Mouse (Mus musculus): ENCODE results near the gene Ssh3.
"Not testable (repeated sequence)": the region's sequence is repeated elsewhere in the genome, so short reads cannot be mapped to it uniquely, and the experiment has no call there.

Gene Ssh3

DNA sequence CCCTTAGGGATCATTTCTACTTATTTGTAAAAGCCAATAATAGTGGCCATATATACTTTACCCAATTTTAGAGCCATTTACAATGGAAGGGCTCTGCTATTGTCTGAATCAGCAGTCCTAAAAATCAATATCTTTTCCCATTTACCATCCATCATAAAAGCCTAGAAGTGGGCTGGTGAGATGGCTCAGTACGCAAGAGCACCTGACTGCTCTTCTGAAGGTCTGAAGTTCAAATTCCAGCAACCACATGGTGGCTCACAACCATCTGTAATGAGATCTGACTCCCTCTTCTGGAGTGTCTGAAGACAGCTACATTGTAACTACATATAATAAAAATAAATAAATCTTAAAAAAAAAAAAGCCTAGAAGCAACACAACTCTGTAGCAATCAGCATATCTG is 20.3 kb downstream of the Ssh3 start:
- intact Hi-C loops (cut with DNase I): not testable (repeated sequence)

DNA sequence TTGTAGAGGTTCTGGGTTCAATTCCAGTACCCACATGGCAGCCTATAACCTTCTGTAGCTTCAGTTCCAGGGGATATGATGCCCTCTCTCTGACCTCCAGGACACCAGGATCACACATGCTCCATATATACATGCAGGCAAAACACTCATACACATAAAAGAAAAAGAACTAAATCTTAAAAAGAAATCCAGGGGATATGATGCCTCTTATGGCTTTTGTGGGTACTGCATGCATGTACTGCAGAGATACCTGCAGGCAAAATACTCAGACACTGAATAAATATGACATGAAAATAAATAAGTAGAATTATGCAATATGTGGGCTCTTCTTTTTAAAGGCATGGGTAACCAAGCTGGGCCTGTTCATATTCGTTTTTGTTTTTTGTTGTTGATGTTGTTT is 22.0 kb downstream of the Ssh3 start:
- intact Hi-C loops (cut with DNase I): no loop called here

DNA sequence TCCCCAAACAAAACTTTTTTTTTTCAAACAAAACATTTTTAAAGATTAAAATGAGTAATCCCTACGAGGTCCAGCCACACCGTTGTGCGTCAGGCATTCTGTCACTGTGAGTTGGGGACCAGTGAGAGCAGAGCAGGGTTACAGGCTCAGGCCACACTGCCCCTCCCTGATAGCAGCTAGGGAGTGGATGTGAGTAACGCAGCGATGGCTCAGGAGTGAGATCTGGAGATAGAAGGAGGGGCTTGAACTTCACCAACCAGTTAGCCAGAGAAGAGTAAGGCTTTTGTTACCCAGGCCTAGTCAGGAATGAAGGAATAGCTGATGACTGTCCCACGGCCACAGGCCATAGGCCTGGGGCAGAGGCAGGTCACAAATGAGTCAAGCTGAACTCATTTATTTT is 24.2 kb downstream of the Ssh3 start:
- intact Hi-C loops (cut with DNase I): loop anchor here (5.0 kb wide), 1 partner anchor 37 kb away; no protein-coding TSS in a partner anchor

DNA sequence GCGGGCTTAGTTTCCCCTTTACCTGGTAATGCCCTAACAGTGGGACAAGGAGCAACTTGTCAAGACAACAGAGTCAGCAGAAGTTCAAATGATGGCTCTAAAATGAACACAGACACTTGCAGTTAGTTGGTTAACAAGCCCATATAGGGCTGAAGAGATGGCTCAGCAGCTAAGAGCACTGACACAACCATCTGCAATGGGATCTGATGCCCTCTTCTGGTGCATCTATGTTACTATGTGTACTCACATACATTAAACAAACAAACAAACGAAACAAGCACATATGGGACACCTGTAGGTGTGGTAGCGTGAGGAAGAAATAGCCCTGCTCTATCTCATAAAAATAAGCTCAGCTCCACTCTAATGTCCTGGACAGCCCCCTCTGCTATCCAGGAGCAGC is 26.6 kb downstream of the Ssh3 start:
- intact Hi-C loops (cut with DNase I): loop anchor here (5.0 kb wide), 1 partner anchor 35 kb away; no protein-coding TSS in a partner anchor

DNA sequence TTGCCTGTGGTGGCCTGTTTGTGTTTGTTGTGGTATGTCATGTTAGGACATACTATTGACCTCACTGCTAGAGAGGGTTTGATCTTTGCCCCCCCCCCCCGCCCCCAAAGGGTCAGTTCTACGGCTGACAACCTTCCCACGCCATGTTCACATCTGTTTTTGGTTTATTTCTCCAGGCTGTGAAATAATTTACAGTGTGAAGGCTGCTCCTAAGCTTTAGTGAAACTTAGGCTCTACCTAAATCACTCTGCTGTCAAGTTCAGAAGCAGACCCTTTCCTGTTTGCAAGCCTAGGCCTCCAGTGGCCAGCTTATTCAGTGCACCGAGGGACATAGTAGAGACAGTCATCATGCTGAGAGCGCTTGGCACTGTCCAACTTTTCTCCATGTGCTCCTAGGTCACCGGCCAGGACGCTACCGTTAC is 28.7 kb downstream of the Ssh3 start:
- intact Hi-C loops (cut with DNase I): loop anchor here (5.0 kb wide), 1 partner anchor 33 kb away; no protein-coding TSS in a partner anchor

DNA sequence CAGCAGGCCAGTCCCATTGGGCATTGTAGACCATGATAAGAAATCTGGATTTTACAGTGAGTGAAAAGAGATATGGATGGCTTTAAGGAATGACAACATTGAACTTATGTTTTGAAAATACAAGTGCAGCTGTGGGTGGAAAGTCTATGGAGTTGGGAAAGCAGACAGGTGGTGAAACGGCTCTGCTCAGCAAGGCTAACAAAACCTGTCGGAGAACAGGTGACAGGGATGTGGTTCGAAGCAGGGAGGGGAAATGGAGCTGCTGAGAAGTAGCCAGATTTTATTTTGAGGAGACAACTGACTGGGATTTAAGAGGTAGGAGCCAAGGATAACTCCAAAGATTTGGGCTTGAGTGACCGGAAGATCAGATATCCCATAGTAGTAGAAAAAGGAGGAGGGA is 34.4 kb downstream of the Ssh3 start:
- intact Hi-C loops (cut with DNase I): no loop called here

DNA sequence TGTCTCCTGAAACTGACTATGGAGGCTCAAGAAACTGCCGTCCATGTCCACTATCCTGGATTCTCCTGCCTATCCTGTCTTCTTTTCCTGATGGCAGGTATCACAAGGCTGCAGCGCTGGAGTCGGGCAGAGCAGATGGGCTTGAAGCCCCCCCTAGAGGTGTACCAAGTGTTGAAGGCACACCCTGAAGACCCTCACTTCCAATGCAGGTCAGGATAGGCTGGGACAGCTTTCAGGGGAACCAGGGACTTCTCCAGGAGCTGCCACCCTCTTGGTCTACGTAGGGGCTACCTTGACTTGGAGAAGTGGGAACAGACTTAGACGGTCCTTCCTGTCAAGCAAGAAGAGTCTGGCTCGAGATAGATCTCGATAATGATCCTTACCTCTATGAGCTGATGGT is 36.3 kb downstream of the Ssh3 start:
- intact Hi-C loops (cut with DNase I): no loop called here

DNA sequence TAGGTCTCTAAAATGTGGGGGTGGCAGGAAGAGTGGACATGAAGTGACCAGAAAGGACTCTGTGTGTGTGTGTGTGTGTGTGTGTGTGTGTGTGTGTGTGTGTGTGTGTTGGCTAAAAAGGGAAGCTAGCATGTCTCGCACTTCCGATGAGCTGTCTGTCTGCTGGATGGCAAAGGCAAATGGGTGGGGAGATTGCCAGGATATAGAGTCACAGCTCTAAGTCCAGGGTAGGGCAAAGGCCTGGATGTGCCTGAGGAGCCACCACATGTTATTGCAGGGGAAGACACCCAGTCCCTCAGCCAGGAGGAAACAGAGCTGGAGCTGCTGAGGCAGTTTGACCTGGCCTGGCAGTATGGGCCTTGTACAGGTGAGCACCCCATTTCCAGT is 36.8 kb downstream of the Ssh3 start:
- intact Hi-C loops (cut with DNase I): no loop called here

DNA sequence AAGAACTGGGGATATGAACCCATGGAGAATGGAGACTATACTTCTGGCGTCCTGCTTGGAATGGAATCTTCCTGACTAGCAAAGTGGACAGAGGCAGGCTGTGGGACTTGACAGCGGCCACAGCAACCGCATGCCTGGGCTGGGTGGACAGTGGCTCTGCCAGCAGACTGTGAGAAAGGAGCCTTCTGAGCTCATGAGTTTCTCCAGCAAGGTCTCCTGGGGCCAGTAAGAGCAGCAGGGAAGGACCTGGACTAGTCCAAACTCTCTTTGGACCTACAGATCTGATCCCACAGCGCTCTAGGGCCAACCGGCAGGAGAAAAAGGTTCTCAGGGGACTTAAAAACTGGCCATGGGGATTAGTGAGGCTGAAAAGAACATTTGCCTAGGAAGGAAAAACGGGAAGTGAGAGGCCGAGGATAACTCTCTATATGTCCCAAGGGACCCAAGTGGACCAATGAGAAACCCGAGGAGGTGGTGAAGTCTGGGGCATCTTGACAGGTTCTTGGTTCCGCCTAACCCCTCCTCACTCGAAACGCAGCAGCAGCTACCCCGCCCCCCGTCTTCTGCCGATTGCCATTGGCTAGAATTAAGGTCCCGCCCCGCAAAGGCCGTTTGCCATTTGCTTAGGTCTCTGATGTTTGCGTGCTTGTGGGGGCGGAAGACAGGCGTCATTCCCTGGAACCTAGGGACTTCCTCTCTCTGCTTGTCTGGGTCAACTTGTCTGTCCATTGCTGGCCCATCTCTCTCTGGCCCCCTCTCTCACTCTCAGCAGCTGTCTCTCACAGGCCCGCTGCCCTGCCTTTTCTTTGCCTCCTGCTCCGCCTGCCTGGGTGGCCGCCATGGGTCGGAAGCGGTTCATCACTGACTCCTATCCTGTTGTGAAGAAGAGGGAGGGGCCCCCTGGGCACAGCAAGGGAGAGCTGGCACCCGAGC is 37.5 kb downstream of the Ssh3 start, which contains the start of gene Pold4:
Pold4 (plus strand) TSS at position 647 of the 933 bp plus-strand sequence.
- intact Hi-C loops (cut with DNase I): no loop called here

DNA sequence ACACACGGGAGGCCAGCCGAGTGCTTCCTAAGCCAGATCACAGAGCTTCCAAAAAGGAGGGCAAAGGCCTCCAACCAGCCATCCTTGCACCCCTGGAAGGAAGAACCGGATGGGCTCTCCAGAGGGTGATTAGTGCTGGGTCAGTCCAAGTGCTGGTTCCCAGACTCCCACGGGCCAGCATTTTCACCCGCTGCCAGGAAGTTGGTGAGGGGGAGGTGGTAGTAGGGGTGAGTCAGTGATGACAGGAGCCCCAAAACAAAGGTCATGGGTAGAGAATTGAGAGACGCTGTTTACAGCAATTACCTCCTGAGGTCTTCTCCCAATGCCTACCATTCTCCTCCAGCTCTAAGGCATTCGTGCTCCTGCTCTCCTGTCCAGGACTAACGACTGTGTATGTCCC is 38.6 kb downstream of the Ssh3 start:
- intact Hi-C loops (cut with DNase I): no loop called here

DNA sequence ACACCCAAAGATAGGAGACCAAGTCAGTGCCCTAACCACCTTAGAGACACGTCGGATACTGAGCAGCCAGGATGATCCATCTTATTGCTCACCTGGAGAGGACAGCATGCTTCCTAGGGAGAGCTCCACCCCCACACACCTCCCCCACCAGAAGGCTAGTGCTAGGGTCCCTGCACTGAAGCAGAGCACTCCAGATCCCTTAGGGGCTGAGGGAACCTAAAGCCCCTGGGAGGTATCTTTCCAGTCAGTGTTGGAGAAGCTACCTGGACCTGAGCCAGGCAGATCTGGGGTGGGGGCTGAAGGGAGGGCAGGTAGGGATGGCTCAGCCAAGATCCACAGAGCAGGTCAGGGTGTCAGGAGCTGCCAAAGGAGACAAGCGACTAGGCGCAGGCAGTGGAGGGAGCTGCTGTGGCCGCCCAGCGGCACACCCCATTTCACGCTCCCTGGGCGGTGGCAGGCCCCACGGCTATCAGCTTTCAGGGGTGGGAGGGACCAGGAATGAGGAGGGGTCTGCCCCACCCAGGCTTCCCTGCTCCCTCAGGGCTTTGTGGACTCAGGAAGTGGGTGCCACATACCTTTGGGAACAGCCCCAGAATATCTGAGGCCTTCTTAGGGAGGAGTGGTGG is 39.4 kb downstream of the Ssh3 start:
- intact Hi-C loops (cut with DNase I): no loop called here

DNA sequence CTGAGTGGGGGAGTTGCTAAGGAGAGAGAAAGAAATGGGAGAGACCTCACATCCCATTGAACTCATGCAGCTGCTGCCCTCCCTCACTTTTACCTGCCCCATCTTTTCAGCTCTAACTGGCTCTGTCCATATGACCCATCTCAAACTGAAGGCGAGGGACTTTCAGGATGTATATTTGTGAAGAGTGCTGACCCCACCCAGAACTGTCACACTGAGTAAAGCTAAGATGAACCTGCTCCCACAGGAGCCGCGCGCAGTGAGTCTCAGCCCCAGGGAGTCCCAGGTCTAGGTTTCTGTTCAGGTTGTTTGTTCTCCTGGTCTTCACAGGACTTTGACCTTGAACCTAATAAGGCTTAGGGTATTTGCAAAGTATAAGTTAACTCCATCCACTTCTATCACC is 40.1 kb downstream of the Ssh3 start:
- intact Hi-C loops (cut with DNase I): loop anchor here (1.0 kb wide), 1 partner anchor 22 kb away; no protein-coding TSS in a partner anchor

DNA sequence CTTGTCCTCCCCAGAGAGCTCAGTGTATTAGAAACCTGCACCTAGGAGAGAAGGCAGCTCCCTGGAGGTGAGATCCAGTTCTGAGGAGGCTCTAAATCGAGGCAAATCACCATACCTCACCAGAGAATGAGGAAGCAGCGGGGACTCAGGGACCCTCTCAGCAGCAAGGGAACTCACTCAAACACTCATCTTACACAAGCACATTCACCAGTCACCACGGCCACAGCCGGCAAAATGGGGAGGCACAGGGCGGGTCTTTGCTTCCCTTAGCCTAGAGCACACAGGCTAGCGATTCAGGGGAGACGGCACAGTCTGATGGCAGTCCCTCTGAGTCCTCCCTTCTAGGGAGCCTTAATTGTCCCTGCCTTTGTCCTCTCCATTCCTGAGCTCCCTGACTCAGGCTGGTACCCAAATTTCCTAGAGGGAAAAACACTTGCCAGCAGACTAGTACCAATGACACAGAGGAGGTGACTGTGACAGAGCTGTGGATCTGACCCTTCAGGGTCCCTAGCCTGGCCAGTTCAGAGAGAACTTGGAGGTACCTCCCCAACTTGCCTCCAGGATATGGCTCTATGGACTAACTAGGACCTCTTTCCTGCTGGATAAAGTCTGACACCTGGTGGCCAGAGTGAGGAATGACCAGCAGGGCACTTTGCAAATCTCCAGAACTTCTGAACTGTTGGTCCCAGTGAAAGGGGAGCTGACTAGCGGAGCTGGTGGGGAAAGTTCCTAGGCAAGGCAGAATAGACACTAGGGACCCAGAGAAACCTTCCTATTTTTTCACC is 40.9 kb downstream of the Ssh3 start:
- intact Hi-C loops (cut with DNase I): loop anchor here (1.0 kb wide), 1 partner anchor 21 kb away; no protein-coding TSS in a partner anchor

DNA sequence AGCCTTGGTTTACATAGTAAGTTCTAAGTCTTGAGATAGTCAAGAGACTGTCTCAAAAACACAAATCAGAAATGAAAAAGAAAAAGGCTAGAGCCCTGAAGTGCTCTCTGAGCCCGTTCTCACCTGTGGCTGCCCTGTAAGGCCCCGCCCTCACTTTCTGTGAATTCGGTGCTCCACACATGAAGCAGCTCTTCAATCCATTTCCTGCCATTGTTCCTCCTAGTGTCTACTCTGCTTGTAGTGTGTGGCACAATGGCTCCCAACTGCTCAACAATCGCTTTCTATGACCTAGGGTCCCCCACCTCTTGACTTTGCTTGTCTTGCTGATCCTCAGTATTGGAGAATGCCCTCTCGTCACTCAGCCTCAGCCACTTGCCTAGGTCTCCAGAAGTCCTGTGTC is 41.5 kb downstream of the Ssh3 start:
- intact Hi-C loops (cut with DNase I): no loop called here

DNA sequence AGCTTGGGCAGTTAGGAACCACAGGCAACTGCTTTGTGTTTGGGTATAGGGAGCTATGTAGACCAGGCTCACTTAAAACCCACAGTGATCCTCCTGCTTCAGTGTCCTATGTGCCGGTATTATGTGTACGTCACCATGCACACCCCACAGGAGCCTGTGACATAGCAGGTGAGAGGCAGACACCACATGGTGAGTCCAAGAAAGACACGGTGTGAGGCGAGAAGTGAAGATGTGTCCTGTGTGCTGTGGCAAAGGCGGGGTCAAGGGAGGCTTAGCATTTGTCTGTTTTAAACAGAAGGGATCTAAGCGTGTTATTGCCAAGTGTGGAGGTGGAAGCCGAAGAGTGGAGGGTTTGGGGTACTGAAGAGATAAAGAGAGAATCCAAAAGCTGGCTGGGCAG is 42.2 kb downstream of the Ssh3 start:
- intact Hi-C loops (cut with DNase I): no loop called here

DNA sequence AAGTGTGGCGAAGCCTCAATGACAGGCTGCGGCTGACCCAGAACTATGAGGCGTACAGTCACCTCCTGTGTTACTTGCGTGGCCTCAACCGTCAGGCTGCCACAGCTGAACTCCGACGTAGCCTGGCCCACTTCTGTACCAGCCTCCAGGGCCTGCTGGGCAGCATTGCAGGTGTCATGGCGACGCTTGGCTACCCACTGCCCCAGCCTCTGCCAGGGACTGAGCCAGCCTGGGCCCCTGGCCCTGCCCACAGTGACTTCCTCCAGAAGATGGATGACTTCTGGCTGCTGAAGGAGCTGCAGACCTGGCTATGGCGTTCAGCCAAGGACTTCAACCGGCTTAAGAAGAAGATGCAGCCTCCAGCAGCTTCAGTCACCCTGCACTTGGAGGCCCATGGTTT is 46.8 kb downstream of the Ssh3 start:
- intact Hi-C loops (cut with DNase I): no loop called here

DNA sequence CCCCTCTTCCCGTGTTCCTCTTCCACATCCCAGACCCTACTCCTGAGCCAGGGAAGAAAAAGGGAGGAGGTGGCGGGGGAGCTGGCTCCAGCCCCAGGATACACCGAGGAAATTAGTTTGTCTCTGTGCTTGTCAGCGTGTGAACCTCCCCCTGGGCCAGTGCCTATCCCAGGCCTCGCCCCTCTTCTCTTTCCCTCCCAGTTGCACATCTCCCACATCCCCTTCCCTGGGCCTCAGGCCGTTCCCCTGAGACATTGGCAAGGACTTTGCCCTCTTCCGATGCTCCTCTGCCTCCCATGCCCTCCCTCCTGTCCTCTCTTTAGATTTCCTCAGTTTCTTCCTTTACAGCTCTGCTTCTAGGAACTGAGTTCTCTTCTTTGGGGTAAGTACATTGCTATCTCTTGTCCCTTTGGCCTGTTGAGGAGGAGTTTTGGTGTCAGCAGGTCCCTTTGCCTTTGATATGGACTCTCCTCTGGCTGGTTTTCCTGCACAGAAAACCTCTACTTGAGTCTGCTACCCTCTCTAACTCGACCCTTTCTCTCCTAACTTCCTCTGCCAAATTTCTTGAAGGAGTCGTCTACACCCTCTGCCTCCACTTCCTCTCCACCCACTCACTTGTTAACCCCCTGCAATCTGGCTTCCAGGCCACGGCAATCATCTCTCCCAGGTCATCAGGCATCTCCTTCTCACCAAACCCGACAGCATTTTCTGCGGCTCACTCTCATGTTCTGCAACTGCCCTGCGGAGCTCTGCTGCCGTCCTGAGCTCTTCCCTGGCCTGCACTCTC is 47.8 kb downstream of the Ssh3 start:
- intact Hi-C loops (cut with DNase I): no loop called here

DNA sequence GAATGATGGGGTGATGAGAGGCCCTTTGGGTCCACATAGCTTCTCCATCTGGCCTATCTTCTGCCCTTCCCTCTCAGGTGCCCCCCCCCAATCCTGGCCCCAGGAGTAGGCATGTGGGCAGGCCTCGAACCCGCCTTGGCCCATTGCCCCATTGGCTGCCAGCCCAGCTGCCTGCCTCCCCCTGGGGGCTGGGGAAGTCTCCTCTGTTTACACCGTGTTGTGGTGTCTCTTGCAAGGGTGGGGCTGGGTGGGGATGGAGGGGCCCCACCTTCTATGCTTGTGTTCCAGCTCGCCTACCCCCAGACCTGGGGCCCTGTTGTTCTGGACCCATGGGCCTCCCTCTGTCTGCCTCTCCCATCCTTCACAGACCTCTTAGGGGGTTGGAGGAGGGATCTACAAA is 48.6 kb downstream of the Ssh3 start:
- intact Hi-C loops (cut with DNase I): no loop called here

DNA sequence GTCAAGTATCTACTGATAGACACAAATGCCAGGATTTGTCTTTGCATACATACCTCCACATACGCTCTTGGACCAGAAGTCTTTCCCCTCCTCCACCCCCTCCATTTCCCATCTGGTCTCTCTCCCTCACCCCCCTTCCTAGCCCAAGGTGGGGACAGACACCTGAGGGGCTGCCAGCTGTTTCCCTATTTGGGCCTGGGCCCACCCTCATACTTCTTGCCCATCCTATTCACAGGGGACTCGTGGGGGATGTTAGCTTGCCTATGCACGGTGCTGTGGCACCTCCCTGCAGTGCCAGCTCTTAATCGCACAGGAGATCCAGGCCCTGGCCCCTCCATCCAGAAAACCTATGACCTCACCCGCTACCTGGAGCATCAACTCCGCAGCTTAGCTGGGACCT is 49.0 kb downstream of the Ssh3 start:
- intact Hi-C loops (cut with DNase I): no loop called here

DNA sequence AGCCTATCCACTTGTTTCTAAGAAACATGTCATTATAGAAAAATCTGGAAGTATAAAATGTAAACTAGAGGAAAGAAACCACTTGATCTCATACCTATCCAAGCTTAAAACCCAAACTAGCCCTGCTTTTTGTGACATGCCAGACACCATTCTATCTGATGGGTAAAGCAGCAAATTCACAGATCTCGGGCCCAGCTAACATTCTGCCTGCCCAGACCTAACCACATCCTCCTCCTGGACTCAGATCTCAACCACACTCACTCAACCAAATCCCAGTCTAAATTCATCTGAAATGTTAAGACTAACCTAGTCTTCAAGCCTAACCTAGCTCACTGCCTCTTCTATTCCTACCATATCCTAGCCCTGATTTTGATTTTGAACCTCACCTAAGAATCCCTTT is 50.2 kb downstream of the Ssh3 start:
- intact Hi-C loops (cut with DNase I): no loop called here

DNA sequence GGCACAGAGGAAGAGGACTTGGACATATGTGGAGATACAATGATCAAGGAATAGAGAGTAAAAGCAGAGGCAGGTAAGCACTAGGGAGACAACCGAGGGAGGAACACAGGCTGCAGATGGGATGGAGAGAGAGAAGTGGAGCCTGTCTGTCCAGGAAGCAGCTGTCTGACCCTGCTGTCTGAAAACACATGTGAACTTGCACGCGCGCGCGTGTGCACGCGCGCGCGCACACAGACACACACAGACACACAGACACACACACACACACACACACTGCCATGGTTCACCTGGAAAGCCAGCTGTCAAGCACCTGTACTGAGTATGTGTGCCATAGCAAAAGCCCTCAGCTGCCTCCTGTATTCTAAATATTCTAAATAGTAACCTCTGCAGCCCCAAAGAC is 50.7 kb downstream of the Ssh3 start:
- intact Hi-C loops (cut with DNase I): no loop called here
